19 mouse cellular contexts compared by ENCODE assay signal in genomic region chr11:111688186-111688860, GRCm38 (mm10).
DNase-seq lines count a peak whose midpoint lies in the region; ATAC-seq lines count a peak whose summit lies in the region.
"Had no signal": no experiment of that assay in that cellular context is flagged by ENCODE, and none has a peak within 500 bp of the region (broad histone marks: within the 10 kb centered on the region; RNA-seq: fewer than 3 reads in every experiment).

No protein-coding gene starts in this region.

- no peaks in the 10 kb centered on the region for H3K4me1 ChIP-seq in embryonic facial prominence, embryonic 14.5 days (ENCODE audit: control insufficient read depth, insufficient read depth, low read length)
- peaks cover 7% of the 10 kb centered on the region; the same call in 1 of the 2 replicates for H3K4me1 ChIP-seq in embryonic facial prominence, embryonic 10.5 days
- peaks cover 22% of the 10 kb centered on the region for H3K4me1 ChIP-seq in liver, embryonic 13.5 days (replicated peaks)
- H3K4me1 ChIP-seq: heart, embryonic 15.5 days; neural tube, embryonic 15.5 days had no signal

- H3K36me3 ChIP-seq in embryonic facial prominence, embryonic 14.5 days (ENCODE audit: control insufficient read depth, insufficient read depth, low read length): no peaks in the 10 kb centered on the region
- H3K36me3 ChIP-seq in embryonic facial prominence, embryonic 10.5 days (replicated peaks): no peaks in the 10 kb centered on the region
- no peaks in the 10 kb centered on the region for H3K36me3 ChIP-seq in liver, embryonic 13.5 days
- H3K36me3 ChIP-seq: heart, embryonic 15.5 days; neural tube, embryonic 15.5 days had no signal

- no peak overlapping the region for H3K9ac ChIP-seq in embryonic facial prominence, embryonic 14.5 days (ENCODE audit: low read depth, low read length)
- no peak overlapping the region for H3K9ac ChIP-seq in liver, embryonic 13.5 days
- H3K9ac ChIP-seq: heart, embryonic 15.5 days; hindbrain, embryonic 14.5 days; neural tube, embryonic 15.5 days had no signal

- no peak overlapping the region for H3K4me3 ChIP-seq in embryonic facial prominence, embryonic 14.5 days (ENCODE audit: low read depth, low read length)
- H3K4me3 ChIP-seq in embryonic facial prominence, embryonic 10.5 days: no peak overlapping the region
- H3K4me3 ChIP-seq in liver, embryonic 13.5 days (replicated peaks): no peak overlapping the region
- H3K4me3 ChIP-seq: erythroblast, embryonic 14.5 days; heart, embryonic 15.5 days; neural tube, embryonic 15.5 days had no signal

- H3K4me2 ChIP-seq in embryonic facial prominence, embryonic 14.5 days (ENCODE audit: low read depth, low read length): no peak overlapping the region
- H3K4me2 ChIP-seq in liver, embryonic 13.5 days: peak overlapping the region; percentile 17; the same call in 1 of the 2 replicates
- H3K4me2 ChIP-seq: heart, embryonic 15.5 days; hindbrain, embryonic 14.5 days; neural tube, embryonic 15.5 days had no signal

- WGBS in embryonic facial prominence, embryonic 14.5 days: 59% methylated on average over 6 of the region's 6 CpGs
- WGBS in embryonic facial prominence, embryonic 10.5 days: 76% methylated on average over 6 of the region's 6 CpGs
- 58% methylated on average over 6 of the region's 6 CpGs for WGBS in liver, embryonic 13.5 days (ENCODE audit: insufficient replicate concordance)

- no peaks in the 10 kb centered on the region for H3K9me3 ChIP-seq in embryonic facial prominence, embryonic 14.5 days (ENCODE audit: control insufficient read depth, low read length)
- no peaks in the 10 kb centered on the region for H3K9me3 ChIP-seq in embryonic facial prominence, embryonic 10.5 days
- H3K9me3 ChIP-seq in liver, embryonic 13.5 days (replicated peaks): no peaks in the 10 kb centered on the region
- H3K9me3 ChIP-seq: heart, embryonic 15.5 days; neural tube, embryonic 15.5 days had no signal

- intact Hi-C loops in left cerebral cortex, postnatal 36 days (cut with DNase I): no loop called here

- ATAC-seq in embryonic facial prominence, embryonic 14.5 days (ENCODE audit: low read depth): no peak
- no peak for ATAC-seq in liver, embryonic 13.5 days (ENCODE audit: low read depth)

- DNase-seq in embryonic facial prominence, embryonic 14.5 days (ENCODE audit: low spot score): peak; percentile 14
- no peak for DNase-seq in embryonic facial prominence, embryonic 10.5 days (ENCODE audit: low spot score)
- peak; percentile 15 for DNase-seq in 3134 (ENCODE audit: extremely low read depth, insufficient read length, low spot score)
- peak; percentile 10 for DNase-seq in c-Kit-positive CD71-positive TER-119-positive erythroid progenitor cells, embryonic 14.5 days (ENCODE audit: low spot score)
- DNase-seq in liver, embryonic 13.5 days: no peak
- DNase-seq in cerebellum, postnatal 36 days: no peak
- no peak for DNase-seq in B cell, adult 2 months
- DNase-seq in left cerebral cortex, postnatal 36 days (ENCODE audit: low spot score in 2 of 2): no peak
- DNase-seq: adrenal gland, postnatal 10 days; cerebellum, adult 2 months; embryo, embryonic 11 days; gastrocnemius, postnatal 25 days; kidney, adult 2 months; spleen, adult 18-20 months; thymus, postnatal 14 days had no signal

- H3K27me3 ChIP-seq in embryonic facial prominence, embryonic 14.5 days (replicated peaks; ENCODE audit: control insufficient read depth, insufficient read depth, low read length): no peaks in the 10 kb centered on the region
- no peaks in the 10 kb centered on the region for H3K27me3 ChIP-seq in embryonic facial prominence, embryonic 10.5 days (replicated peaks; ENCODE audit: low read depth, poor library complexity, severe bottlenecking)
- no peaks in the 10 kb centered on the region for H3K27me3 ChIP-seq in liver, embryonic 13.5 days
- H3K27me3 ChIP-seq: heart, embryonic 15.5 days; neural tube, embryonic 15.5 days had no signal

- no peak overlapping the region for H3K27ac ChIP-seq in embryonic facial prominence, embryonic 14.5 days (replicated peaks; ENCODE audit: low read depth, low read length)
- H3K27ac ChIP-seq in embryonic facial prominence, embryonic 10.5 days (replicated peaks): no peak overlapping the region
- H3K27ac ChIP-seq in liver, embryonic 13.5 days: peak overlapping the region; percentile 68
- H3K27ac ChIP-seq: heart, embryonic 15.5 days; hindbrain, embryonic 14.5 days; neural tube, embryonic 15.5 days had no signal

Comparison
In these comparisons a context has a peak if more than half of its experiments do, and no peak if none do; other contexts are left out.
1. DNase-seq: peak in embryonic facial prominence, embryonic 14.5 days (single experiment), 3134 (single experiment) and c-Kit-positive CD71-positive TER-119-positive erythroid progenitor cells, embryonic 14.5 days (single experiment); none in embryonic facial prominence, embryonic 10.5 days (single experiment), liver, embryonic 13.5 days (single experiment), cerebellum, postnatal 36 days (0 of 2), B cell, adult 2 months (0 of 2) and left cerebral cortex, postnatal 36 days (0 of 2).